Mouse (Mus musculus) right cerebral cortex, postnatal 25 days (tissue): ENCODE measurements around the gene Gm904.
"Not testable (repeated sequence)": the region's sequence is repeated elsewhere in the genome, so short reads cannot be mapped to it uniquely, and the experiment has no call there.

Experiments
- DNase-seq: peaks from one replicate; pipeline ENCODE4 v3.0.0; 2022

Gm904 gene

GRCm38 (mm10) chr13:50642928-50643327, at the start of gene Gm904:
Gene Gm904, plus strand, starts transcription at chr13:50643228.
- DNase-seq, result not testable (repeated sequence)

DNA sequence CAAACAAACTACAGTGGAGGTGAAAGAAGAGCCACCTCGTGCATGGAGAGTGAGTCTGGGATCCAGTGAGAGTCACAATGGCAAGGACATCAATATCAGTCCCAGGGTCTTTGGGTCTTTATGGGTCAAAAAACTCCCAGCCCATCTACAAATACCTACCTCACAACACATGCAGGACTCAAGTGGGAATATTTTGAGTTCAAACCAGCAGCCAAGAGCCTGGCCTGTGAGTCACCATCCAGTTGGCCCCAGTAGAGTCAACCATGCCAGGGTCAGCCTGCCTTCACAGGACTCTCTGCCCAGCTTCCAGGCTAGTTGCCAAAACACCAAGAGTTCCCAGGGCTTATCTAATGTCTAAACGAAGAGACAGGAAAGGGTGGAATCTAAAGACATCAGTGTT, 5.7 kb downstream of the Gm904 start:
- not testable (repeated sequence) for DNase-seq
